Mouse (Mus musculus) skeletal muscle tissue, postnatal 0 days (tissue): ENCODE measurements around the gene Prss50. TPM values are rescaled to one million over a fixed set of nuclear protein-coding genes. Genes with fewer than 3 reads are reported as not detected.

Experiments
- polyA plus RNA-seq: library from polyadenylated mRNA; unstranded; fragments of >200 nt; fragmentation: Nextera tagmentation; extraction: Ambion mirVana; gene quantifications from 2 replicates; pipeline ENCODE4 v1.2.1, GENCODE M21; 2015

The Prss50 gene
- polyA plus RNA-seq, result not detected in 2 replicates

DNA sequence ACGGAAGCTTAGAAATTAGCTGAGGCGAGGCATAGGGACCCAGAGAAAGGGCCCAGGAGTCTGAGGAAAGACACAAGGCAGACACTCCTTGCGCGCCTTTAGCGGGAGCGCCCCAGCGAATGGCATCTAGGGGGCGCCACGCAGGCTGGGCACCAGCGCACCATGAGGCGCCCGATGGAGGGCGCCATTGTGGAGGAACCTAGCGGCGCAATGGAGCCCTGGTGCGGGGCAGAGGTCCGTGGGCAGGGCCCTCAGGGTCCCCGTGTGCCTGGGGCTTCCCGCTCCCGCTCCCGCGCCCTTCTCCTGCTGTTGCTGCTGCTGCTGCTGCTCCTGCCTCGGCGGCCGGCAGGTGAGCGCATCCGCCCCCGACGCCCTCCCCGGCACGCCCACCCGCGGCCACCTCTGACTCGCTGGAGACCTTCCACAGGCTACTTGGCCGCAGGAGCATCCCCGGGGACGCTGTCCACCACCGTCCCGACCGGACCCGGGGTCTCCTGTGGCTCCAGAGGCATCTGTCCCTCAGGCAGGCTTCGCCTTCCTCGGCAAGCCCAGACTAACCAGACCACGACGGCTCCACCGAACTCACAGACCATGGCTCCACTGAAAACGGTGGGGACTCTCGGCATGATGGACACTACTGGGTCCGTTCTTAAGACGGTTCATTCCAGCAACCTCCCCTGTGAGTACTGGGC lies at the start of gene Prss50:
Prss50 (plus strand) TSS at position 187 of the 692 bp plus-strand sequence.

DNA sequence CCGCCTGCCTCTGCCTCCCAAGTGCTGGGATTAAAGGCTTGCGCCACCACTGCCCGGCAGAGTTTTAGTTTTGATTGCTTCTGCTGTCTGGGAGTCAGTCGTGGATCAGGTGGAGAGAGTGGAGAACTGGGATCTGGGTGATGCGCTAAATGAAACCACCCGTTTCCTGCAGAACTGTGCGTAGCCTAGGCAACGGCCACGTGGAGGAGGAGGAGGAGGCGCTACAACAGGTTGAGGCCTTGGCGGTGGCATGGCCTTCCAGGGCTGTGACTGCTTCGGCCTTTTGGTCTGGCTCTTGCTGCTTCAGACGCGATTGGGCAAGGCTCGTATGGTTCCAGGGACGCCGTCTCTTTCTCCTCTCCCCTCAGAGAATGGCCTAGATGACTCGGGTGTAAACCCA lies 44.0 kb upstream of the Prss50 start, which contains the start of gene Prss44:
Prss44 (plus strand) TSS at position 206 of the 400 bp plus-strand sequence.

DNA sequence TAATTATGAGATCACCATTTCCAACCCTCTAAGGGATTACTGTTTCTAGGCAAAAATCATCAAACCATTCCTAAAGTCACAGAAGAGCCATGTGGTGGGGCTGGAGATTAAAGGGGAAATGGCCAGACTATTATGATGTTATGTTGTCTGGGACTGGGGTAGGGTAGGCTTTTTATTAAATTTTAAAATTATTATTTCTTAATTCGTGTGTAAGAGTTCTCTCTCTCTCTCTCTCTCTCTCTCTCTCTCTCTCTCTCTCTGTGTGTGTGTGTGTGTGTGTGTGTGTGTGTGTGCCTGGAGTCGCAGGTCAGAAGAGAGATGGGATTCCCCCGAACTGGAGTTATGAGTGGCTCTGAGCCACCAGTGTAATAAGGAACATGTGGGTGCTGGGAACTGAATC lies 31.4 kb upstream of the Prss50 start, which contains the start of gene Prss43:
Prss43 (plus strand) TSS at position 301 of the 400 bp plus-strand sequence.

DNA sequence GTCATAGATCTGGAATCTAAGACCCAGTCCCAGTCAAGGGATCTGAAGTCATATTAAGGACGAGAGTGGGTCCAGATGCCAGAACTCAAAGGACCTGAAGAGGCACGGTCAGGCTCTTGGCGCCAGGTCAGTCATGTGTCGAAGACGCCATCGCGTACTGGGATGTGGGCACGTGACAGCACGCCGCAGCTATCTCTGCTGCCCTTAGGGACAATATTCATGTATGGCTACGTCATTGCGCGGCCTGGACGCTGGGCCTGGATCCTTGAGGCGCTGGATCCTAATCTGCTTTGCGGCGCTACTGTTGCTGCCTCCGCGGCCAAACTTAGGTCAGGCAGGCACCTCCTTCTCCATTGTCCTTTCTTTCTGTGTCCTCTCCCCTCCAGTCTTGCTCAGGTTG lies 23.4 kb upstream of the Prss50 start, which contains the start of gene Prss45:
Prss45 (plus strand) TSS at position 178 of the 400 bp plus-strand sequence.

DNA sequence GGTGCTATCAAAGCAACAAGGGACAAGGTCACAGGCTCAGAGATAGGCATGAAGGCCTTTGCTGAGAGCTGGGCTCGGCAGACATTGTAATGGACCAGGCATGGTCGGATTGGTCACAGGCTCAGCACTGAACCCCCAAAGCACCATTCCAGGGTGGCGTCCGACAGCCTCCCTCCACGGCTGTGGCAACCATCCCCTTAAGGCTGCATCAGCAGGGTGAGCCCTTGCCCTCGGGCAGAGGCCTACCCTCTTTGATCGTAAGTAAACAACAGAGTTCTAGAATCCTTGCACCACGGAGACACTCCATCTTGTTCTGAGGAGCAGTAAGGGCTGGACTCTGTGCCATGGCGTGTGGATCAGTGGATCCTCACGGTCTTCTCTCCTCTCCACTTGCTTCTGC lies 13.6 kb upstream of the Prss50 start, which contains the start of gene Prss46:
Prss46 (plus strand) TSS at position 301 of the 400 bp plus-strand sequence.

DNA sequence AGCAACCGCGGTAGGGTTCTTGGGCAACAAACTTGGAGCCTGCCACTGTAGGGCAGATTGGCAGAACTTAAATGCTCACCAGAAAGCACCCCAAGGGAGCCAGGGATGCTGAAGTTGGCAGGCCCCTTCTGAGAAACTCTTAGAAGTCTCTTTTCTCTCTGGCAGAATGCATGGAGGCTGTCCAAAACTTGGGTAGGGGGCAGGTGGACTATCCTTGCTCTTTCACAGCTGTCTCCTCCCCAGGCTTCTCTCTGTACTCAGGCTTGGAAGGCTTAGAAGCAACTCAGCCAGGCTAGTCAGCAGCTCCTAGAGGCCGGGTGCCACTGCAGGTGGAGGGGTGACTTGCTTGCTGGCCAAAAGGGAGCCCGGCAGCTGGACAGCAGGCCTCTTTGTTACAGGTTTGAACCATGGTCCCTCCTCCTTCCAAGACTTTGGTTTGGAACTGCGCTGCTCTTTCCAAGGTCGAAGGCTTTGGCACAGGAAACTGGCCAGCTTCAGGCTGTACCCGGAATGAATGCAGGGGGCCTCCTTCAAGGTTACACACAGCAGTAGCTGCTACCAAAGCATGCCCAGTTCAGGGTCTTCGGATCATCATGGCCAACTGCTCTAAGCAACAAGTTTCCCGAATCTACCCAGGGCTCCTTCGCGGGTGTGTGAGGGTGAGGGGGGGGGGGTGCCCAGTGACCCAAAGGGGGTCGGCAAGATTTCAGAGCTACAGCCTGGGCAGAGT lies 21.6 kb downstream of the Prss50 start, which contains the start of gene Als2cl:
Als2cl (plus strand) TSS at position 680 of the 730 bp plus-strand sequence.

DNA sequence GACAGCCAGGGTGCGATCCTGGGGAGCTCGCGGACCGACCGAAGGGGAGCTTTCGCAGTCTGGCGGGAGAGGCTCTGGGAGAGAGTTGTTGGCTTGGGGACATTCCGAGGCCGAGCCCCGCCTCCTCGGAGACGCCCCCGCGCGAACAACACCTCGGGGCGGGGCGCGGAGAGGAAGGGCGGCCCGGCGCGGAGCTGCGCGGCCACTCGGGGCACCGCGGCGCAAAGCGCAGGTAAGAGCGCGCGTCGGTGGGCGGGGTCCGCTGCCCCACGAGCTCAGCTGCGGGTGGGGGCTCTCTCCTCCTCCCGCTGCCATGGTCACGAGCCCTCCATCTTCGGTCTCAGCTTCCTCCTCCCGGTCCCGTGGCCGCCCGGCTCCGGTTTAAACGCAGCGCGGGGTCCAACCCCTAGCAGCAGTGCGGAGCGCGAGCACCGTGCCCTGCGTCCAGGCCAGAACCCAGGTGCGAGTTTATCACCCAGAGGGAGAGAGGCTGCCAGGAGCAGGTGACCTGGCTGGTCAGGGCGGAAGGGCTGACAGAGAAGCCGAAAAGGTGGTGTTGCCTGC lies 22.3 kb downstream of the Prss50 start, which contains the start of gene Tmie:
Tmie (minus strand) TSS at position 116 of the 564 bp plus-strand sequence.

Other genes starting within 250 kb of the Prss50 start
- 10.1 and 10.6 TPM in 2 replicates for gene Nradd, start 233.5 kb upstream of the Prss50 start, polyA plus RNA-seq
- gene Nbeal2, start 203.8 kb upstream of the Prss50 start, polyA plus RNA-seq, result 0.40 and 0.66 TPM in 2 replicates
- 97.7 and 106 TPM in 2 replicates for gene Ccdc12, start 201.5 kb upstream of the Prss50 start, polyA plus RNA-seq
- gene Myl3, start 116.1 kb upstream of the Prss50 start, polyA plus RNA-seq, result 239 and 303 TPM in 2 replicates
- gene Pth1r, start 110.8 kb upstream of the Prss50 start, polyA plus RNA-seq, result 10.1 and 16.0 TPM in 2 replicates
- not detected in 2 replicates for gene Prss42, start 59.8 kb upstream of the Prss50 start, polyA plus RNA-seq
- not detected in 2 replicates for gene Prss44, start 44.0 kb upstream of the Prss50 start, polyA plus RNA-seq
- gene Prss43, start 31.3 kb upstream of the Prss50 start, polyA plus RNA-seq, result not detected in 2 replicates
- gene Prss45, start 23.4 kb upstream of the Prss50 start, polyA plus RNA-seq, result not detected in 2 replicates
- gene Prss46, start 13.5 kb upstream of the Prss50 start, polyA plus RNA-seq, result not detected in 2 replicates
- 1.3 and 1.9 TPM in 2 replicates for gene Als2cl, start 21.9 kb downstream of the Prss50 start, polyA plus RNA-seq
- 0.29 and 0.50 TPM in 2 replicates for gene Tmie, start 22.1 kb downstream of the Prss50 start, polyA plus RNA-seq
- 0.78 and 2.8 TPM in 2 replicates for gene Fam240a, start 58.9 kb downstream of the Prss50 start, polyA plus RNA-seq
- not detected in 2 replicates for gene Tdgf1, start 88.2 kb downstream of the Prss50 start, polyA plus RNA-seq
- 10.9 and 25.5 TPM in 2 replicates for gene Lrrc2, start 93.6 kb downstream of the Prss50 start, polyA plus RNA-seq
- 0.26 and 0.35 TPM in 2 replicates for gene Rtp3, start 132.6 kb downstream of the Prss50 start, polyA plus RNA-seq
- gene Ltf, start 161.3 kb downstream of the Prss50 start, polyA plus RNA-seq, result 0.45 and 2.0 TPM in 2 replicates
- gene Ccrl2, start 199.6 kb downstream of the Prss50 start, polyA plus RNA-seq, result 0.93 and 1.4 TPM in 2 replicates